Mouse (Mus musculus): ENCODE results near the gene S100pbp. TPM values are rescaled to one million over a fixed set of nuclear protein-coding genes. Genes with fewer than 3 reads are reported as not detected.
A peak's percentile ranks its signal among the peaks of the same experiment; 100 is the strongest.

S100pbp gene
- total RNA-seq, 2 experiments from 2014 or later = 23.1 to 23.6 TPM

- no peak for DNase-seq
These were observed 31.8 kb upstream of the S100pbp start for GRCm38 (mm10) chr4:129221097-129222010.

- DNase-seq = no peak
These were observed 31.0 kb upstream of the S100pbp start for GRCm38 (mm10) chr4:129220376-129221089.

GRCm38 (mm10) chr4:129219198-129219597 lies 29.7 kb upstream of the S100pbp start:
- no peak for DNase-seq

GRCm38 (mm10) chr4:129218569-129219175 lies 29.1 kb upstream of the S100pbp start:
- no peak for DNase-seq

- peak; percentile 33 to 50 for DNase-seq
These were observed 23.0 kb upstream of the S100pbp start for GRCm38 (mm10) chr4:129212486-129212885.

- peak; percentile 32 to 42 for DNase-seq
These were observed 21.9 kb upstream of the S100pbp start for GRCm38 (mm10) chr4:129211461-129211860.

- DNase-seq = no peak
These were observed 20.0 kb upstream of the S100pbp start for GRCm38 (mm10) chr4:129209504-129209903.

GRCm38 (mm10) chr4:129206792-129207191 lies 17.3 kb upstream of the S100pbp start:
- no peak for DNase-seq

GRCm38 (mm10) chr4:129204655-129205054 lies 15.1 kb upstream of the S100pbp start:
- DNase-seq = peak; percentile 46 to 60

- DNase-seq = no peak
These were observed 8.0 kb upstream of the S100pbp start for GRCm38 (mm10) chr4:129197514-129197913.

- DNase-seq = peak; percentile 20 to 27
These were observed 4.8 kb upstream of the S100pbp start for GRCm38 (mm10) chr4:129194280-129194679.

GRCm38 (mm10) chr4:129191691-129192090 lies 2.2 kb upstream of the S100pbp start:
- no peak for DNase-seq

GRCm38 (mm10) chr4:129190538-129190937 lies 1.0 kb upstream of the S100pbp start:
- DNase-seq = peak; percentile 38 to 41

GRCm38 (mm10) chr4:129188803-129189541 lies 555 bp downstream of the S100pbp start:
- peak; percentile 54 to 71 for DNase-seq

- no peak for DNase-seq
These were observed 1.4 kb downstream of the S100pbp start for GRCm38 (mm10) chr4:129188041-129188659.

GRCm38 (mm10) chr4:129179560-129179959 lies 10.0 kb downstream of the S100pbp start:
- no peak for DNase-seq

- no peak for DNase-seq
These were observed 17.0 kb downstream of the S100pbp start for GRCm38 (mm10) chr4:129172529-129172928.

GRCm38 (mm10) chr4:129161581-129162255 lies 27.8 kb downstream of the S100pbp start:
- DNase-seq = peak; percentile 15 to 25

- peak; percentile 46 to 47 for DNase-seq
These were observed 28.5 kb downstream of the S100pbp start for GRCm38 (mm10) chr4:129161076-129161475.

- peak; percentile 29 to 41 for DNase-seq
These were observed 31.0 kb downstream of the S100pbp start for GRCm38 (mm10) chr4:129158549-129158948.

- no peak for DNase-seq
These were observed 32.0 kb downstream of the S100pbp start for GRCm38 (mm10) chr4:129157541-129157940.

Data from adrenal gland, postnatal 36 days (tissue).